Mouse (Mus musculus): Measurements from ENCODE around the gene Cers4. TPM values are rescaled to one million over a fixed set of nuclear protein-coding genes. Genes with fewer than 3 reads are reported as not detected.

Gene Cers4
- polyA plus RNA-seq, 1 experiment = 211 TPM

Other genes starting within 250 kb of the Cers4 start
- 9.0 and 10.7 TPM in 2 replicates for gene Tgfbr3l, start 244.8 kb upstream of the Cers4 start, polyA plus RNA-seq (2012; rRNA removed)
- gene Snapc2, start 239.9 kb upstream of the Cers4 start, polyA plus RNA-seq (2012; rRNA removed) = 47.0 and 48.2 TPM in 2 replicates
- 23.9 and 35.3 TPM in 2 replicates for gene Ctxn1, start 233.8 kb upstream of the Cers4 start, polyA plus RNA-seq (2012; rRNA removed)
- gene Timm44, start 217.1 kb upstream of the Cers4 start, polyA plus RNA-seq (2012; rRNA removed) = 51.3 and 74.6 TPM in 2 replicates
- 5.3 and 6.9 TPM in 2 replicates for gene Ccl25, start 167.8 kb upstream of the Cers4 start, polyA plus RNA-seq (2012; rRNA removed)
- 29.8 and 38.8 TPM in 2 replicates for gene Elavl1, start 167.6 kb upstream of the Cers4 start, polyA plus RNA-seq (2012; rRNA removed)
- gene Zfp958, start 120.1 kb downstream of the Cers4 start, polyA plus RNA-seq (2012; rRNA removed) = 1.3 and 1.5 TPM in 2 replicates